Mouse (Mus musculus): ENCODE data around the gene Med31. TPM values are rescaled to one million over a fixed set of nuclear protein-coding genes. Genes with fewer than 3 reads are reported as not detected.

Gene Med31
- polyA plus RNA-seq, 1 experiment from 2014 or later, result 53.9 TPM

DNA sequence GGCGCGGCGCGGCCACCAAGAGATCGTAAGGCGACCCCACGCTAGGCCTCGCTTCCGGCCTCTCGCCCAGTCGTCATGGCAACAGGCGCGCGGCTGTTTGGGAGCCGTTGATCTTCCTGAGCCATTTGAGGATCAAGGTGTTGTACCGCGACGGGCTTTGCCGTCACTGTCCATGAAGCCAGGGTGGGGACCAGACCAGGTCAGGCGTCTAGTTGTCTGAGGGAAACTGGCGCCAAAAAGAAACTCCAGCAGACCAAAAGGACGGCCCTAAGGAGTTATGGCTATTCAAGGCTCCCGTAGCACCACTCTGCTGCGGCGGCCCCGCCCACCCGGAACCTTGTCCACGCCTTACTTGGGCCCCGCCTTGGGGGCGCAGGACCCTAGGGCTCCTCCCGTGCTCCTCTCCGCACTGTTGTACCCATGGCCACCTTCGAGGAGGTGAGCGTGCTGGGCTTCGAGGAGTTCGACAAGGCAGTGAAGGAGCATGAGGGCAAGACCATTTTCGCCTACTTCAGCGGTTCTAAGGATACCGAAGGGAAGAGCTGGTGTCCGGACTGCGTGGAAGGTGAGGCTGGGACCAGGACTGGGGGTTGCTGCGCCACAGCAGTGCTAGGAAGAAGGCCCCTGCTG is 8.1 kb downstream of the Med31 start, which contains the start of the genes 4933427D14Rik and Txndc17:
TSS of gene 4933427D14Rik (minus strand) at position 256 of the 630 bp plus-strand sequence.
TSS of gene Txndc17 (plus strand) at position 344 of the 630 bp plus-strand sequence.
- H3K36me3 ChIP-seq (ENCODE audit: control insufficient read depth, insufficient read depth, low read length), result peaks cover 13% of the 10 kb centered on the region
- peak within 1 kb of the TSS; percentile 81 for H3K9ac ChIP-seq (ENCODE audit: low read depth, low read length)
- peak within 1 kb of the TSS; percentile 87 for H3K4me2 ChIP-seq (ENCODE audit: low read length)
- H3K27me3 ChIP-seq (replicated peaks; ENCODE audit: control insufficient read depth, insufficient read depth, low read length), result no peaks in the 10 kb centered on the region
- H3K4me1 ChIP-seq (ENCODE audit: control insufficient read depth, insufficient read depth, low read depth, low read length), result peaks cover 24% of the 10 kb centered on the region
- peak within 1 kb of the TSS; percentile 76 for H3K27ac ChIP-seq (ENCODE audit: low read depth, low read length)
- H3K4me3 ChIP-seq (ENCODE audit: low read length), result peak within 1 kb of the TSS; percentile 65
- 0% methylated on average over 42 of the region's 42 CpGs for WGBS
- H3K9me3 ChIP-seq (ENCODE audit: control insufficient read depth, low read length), result no peaks in the 10 kb centered on the region
- ATAC-seq, result peak; percentile 93

DNA sequence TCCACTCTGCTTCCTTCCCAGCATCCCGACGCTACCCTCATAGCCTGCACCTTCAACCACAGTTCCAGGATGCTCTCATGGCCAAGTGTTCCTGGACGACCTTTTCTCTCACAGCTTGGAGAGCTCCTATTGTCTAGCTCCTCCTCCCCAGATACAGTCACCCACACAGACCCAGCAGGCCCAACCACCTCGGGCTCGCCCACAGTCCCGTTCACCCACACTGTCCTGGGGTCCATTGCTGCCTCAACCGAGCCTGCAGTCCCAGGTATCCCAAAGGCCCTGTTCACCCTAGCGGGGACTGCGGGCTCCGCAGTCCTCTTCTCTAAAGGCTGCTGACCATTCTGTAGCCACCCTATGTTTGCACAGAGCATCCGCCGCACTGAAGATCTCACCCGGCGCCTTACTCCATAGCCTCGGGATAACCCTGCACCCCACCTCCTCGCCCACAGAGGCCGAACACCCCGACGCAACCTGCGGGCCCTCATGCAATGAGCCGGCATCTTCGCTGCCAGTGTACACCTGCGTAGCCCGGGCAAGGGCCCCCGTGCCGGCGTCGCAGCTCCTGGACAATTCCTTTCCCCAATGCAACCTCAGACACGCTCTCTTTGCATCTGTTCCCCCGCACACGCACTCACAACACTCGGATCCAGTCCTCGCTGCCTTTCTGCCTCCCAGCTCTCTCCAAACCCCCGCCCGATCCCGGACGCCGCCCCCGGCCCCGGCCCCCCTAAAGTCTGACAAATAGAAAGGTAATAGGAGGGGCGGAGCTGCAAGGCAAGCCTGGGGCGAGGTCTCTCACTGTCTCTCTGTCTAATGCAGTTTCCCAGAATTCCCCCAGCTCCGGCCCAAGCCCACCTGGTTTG is 8.8 kb downstream of the Med31 start, which contains the start of gene Gm43951:
TSS of gene Gm43951 (minus strand) at position 500 of the 863 bp plus-strand sequence.
- Histone ChIP-seq H3K27ac (ENCODE audit: low read depth, low read length) (peak within 1 kb of the TSS; percentile 76), H3K36me3 (ENCODE audit: control insufficient read depth, insufficient read depth, low read length) (peaks cover 10% of the 10 kb centered on the region), H3K4me3 (ENCODE audit: low read length) (peak within 1 kb of the TSS; percentile 65), H3K4me1 (ENCODE audit: control insufficient read depth, insufficient read depth, low read depth, low read length) (peaks cover 24% of the 10 kb centered on the region), H3K4me2 (ENCODE audit: low read length) (peak within 1 kb of the TSS; percentile 87), H3K9ac (ENCODE audit: low read depth, low read length) (peak within 1 kb of the TSS; percentile 81), H3K9me3 (ENCODE audit: control insufficient read depth, low read length) (no peaks in the 10 kb centered on the region), H3K27me3 (replicated peaks; ENCODE audit: control insufficient read depth, insufficient read depth, low read length) (no peaks in the 10 kb centered on the region)
- peak; percentile 54 for ATAC-seq
- under 1% methylated on average over 43 of the region's 43 CpGs for WGBS

DNA sequence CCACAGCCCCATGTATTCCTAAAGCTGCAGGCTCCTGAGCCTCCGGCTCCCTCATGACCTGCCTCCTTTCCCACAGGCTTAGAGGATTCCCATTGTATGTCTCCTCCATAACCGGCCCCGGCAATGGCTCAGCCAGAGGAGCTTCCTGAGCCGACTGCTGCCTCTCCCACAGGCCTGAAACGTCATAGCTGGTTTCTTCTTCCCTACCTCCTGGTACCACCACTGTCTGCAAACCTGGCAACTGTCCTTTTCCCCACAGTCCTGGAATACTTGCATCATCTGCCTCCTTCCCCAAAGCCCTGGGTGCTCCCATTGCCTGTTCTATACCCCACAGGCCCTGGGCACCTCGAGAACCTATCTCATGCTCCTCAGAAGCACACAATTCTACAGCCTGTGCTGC is 10.1 kb downstream of the Med31 start:
- peak overlapping the region; percentile 87 for H3K4me2 ChIP-seq (ENCODE audit: low read length)
- H3K9me3 ChIP-seq (ENCODE audit: control insufficient read depth, low read length), result no peaks in the 10 kb centered on the region
- no peak for ATAC-seq
- peaks cover 7% of the 10 kb centered on the region for H3K36me3 ChIP-seq (ENCODE audit: control insufficient read depth, insufficient read depth, low read length)
- peak overlapping the region; percentile 81; the same call in 1 of the 2 replicates for H3K9ac ChIP-seq (ENCODE audit: low read depth, low read length)
- H3K4me1 ChIP-seq (ENCODE audit: control insufficient read depth, insufficient read depth, low read depth, low read length), result peaks cover 24% of the 10 kb centered on the region
- no peaks in the 10 kb centered on the region for H3K27me3 ChIP-seq (replicated peaks; ENCODE audit: control insufficient read depth, insufficient read depth, low read length)
- no peak overlapping the region for H3K27ac ChIP-seq (ENCODE audit: low read depth, low read length)
- H3K4me3 ChIP-seq (ENCODE audit: low read length), result no peak overlapping the region
- 82% methylated on average over 6 of the region's 6 CpGs for WGBS

DNA sequence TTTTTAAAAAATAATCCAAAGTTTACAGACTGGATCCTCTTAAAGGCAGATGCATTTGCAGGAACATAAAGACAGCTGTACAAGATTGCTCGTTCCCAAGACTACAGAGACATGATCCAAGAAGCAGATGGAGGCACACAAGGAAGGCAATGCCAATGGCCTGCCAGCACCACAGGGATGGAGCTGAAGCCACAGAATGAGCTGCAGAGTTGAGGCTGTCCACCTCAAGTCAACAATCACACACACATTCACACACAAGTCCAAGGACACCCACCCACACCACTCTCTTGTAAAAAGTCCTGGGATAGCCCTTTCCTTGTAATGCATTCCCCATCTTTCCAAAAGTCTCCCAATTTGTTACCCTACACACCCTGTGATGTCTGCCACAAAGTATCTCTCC is 12.0 kb downstream of the Med31 start:
- Histone ChIP-seq H3K36me3 (ENCODE audit: control insufficient read depth, insufficient read depth, low read length) (peaks cover under 1% of the 10 kb centered on the region), H3K4me1 (ENCODE audit: control insufficient read depth, insufficient read depth, low read depth, low read length) (peaks cover 24% of the 10 kb centered on the region), H3K27ac (ENCODE audit: low read depth, low read length) (no peak overlapping the region), H3K4me2 (ENCODE audit: low read length) (no peak overlapping the region), H3K9ac (ENCODE audit: low read depth, low read length) (no peak overlapping the region), H3K4me3 (ENCODE audit: low read length) (no peak overlapping the region), H3K9me3 (ENCODE audit: control insufficient read depth, low read length) (no peaks in the 10 kb centered on the region), H3K27me3 (replicated peaks; ENCODE audit: control insufficient read depth, insufficient read depth, low read length) (no peaks in the 10 kb centered on the region)
- WGBS, result 72% methylated on average over 1 of the region's 1 CpGs
- no peak for ATAC-seq

DNA sequence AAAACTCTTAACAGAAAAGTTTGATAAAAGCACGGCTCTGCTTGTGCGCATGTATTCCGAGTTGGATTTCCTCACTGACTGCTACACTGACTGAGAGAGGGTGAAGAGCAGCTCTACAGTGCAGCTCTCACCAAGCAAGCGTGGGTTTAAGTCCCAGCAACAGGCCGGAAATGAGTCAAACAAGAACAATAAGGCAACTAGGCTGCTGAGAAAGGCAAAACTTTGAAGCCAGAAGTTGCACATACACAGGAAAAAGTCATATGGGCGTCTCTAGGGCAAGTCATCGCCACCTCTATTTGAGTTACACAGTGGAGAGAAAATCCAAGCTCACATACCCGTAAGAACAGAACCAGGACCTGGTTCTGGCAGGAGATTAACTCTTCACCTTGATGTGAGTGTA is 18.9 kb downstream of the Med31 start:
- no peak overlapping the region for H3K9ac ChIP-seq (ENCODE audit: low read depth, low read length)
- no peak overlapping the region for H3K4me3 ChIP-seq (ENCODE audit: low read length)
- 90% methylated on average over 8 of the region's 8 CpGs for WGBS
- no peak for ATAC-seq
- H3K27ac ChIP-seq (ENCODE audit: low read depth, low read length), result no peak overlapping the region
- no peaks in the 10 kb centered on the region for H3K27me3 ChIP-seq (replicated peaks; ENCODE audit: control insufficient read depth, insufficient read depth, low read length)
- no peaks in the 10 kb centered on the region for H3K9me3 ChIP-seq (ENCODE audit: control insufficient read depth, low read length)
- H3K4me2 ChIP-seq (ENCODE audit: low read length), result no peak overlapping the region
- H3K4me1 ChIP-seq (ENCODE audit: control insufficient read depth, insufficient read depth, low read depth, low read length), result no peaks in the 10 kb centered on the region
- H3K36me3 ChIP-seq (ENCODE audit: control insufficient read depth, insufficient read depth, low read length), result peaks cover 10% of the 10 kb centered on the region

DNA sequence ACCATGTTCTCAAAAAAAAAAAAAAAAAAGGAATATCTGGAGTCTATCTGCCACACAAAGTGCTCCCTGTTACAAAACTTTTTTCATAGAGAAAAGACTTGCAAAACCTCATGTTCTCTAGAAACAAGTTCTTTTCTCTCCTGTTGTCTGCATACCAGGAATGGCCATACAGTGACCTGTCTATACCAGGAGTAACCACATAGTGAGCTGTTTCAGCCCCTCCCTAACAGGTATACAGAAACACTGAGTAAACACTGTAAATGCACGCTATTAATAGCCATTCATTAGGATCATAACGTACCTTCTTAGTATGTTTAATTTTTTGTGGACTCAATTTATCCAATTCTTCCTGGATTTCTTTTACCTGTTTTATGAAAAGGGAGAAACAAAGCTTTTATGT is 21.1 kb downstream of the Med31 start:
- Histone ChIP-seq H3K9me3 (ENCODE audit: control insufficient read depth, low read length) (no peaks in the 10 kb centered on the region), H3K4me2 (ENCODE audit: low read length) (no peak overlapping the region), H3K9ac (ENCODE audit: low read depth, low read length) (no peak overlapping the region), H3K27ac (ENCODE audit: low read depth, low read length) (no peak overlapping the region), H3K4me1 (ENCODE audit: control insufficient read depth, insufficient read depth, low read depth, low read length) (no peaks in the 10 kb centered on the region), H3K4me3 (ENCODE audit: low read length) (no peak overlapping the region), H3K27me3 (replicated peaks; ENCODE audit: control insufficient read depth, insufficient read depth, low read length) (no peaks in the 10 kb centered on the region), H3K36me3 (ENCODE audit: control insufficient read depth, insufficient read depth, low read length) (peaks cover 10% of the 10 kb centered on the region)
- ATAC-seq, result no peak
- WGBS, result 95% methylated on average over 2 of the region's 2 CpGs

DNA sequence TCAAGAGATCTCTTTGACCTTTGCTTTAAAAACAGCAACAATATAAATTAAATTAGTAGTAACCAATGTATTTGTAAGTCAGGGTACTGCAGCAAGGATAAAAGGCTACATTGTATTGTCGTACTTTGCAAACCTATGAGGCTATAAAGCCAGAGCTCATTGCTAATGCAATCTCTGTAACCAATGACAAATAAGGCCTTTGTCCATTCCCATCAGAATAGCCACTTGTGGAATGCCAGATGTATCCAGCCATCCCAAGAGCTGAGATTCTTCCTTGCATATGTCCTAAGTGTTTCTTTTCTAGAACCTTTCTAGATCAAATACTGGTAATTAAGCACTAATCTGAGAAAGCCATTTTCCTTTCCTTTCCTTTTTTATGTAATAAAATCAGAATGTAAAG is 24.5 kb downstream of the Med31 start:
- WGBS, result 75% methylated on average over 1 of the region's 1 CpGs

DNA sequence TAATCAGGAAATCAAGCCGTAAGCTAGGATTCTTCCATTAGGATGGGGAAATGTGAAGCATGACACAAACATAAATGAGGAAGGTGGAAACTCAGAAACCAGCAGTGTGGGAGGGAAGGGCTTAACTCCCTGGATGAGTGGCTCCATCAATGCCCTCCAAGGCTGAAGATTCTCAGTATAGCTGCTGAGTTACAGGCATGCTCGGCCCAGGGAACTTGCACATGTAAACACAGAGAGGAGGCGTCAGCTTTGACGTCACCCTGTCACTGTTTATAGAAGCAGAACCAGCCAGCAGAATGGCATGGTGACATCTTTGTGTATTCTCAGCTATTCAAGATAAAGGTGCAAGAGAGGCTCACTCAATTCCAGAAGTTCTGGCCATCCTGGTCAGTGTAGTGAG is 31.1 kb downstream of the Med31 start:
- no peaks in the 10 kb centered on the region for H3K9me3 ChIP-seq (ENCODE audit: control insufficient read depth, low read length)
- H3K36me3 ChIP-seq (ENCODE audit: control insufficient read depth, insufficient read depth, low read length), result peaks cover 19% of the 10 kb centered on the region
- H3K4me3 ChIP-seq (ENCODE audit: low read length), result no peak overlapping the region
- ATAC-seq, result no peak
- H3K27ac ChIP-seq (ENCODE audit: low read depth, low read length), result no peak overlapping the region
- no peak overlapping the region for H3K9ac ChIP-seq (ENCODE audit: low read depth, low read length)
- no peaks in the 10 kb centered on the region for H3K27me3 ChIP-seq (replicated peaks; ENCODE audit: control insufficient read depth, insufficient read depth, low read length)
- H3K4me1 ChIP-seq (ENCODE audit: control insufficient read depth, insufficient read depth, low read depth, low read length), result no peaks in the 10 kb centered on the region
- 93% methylated on average over 4 of the region's 4 CpGs for WGBS
- H3K4me2 ChIP-seq (ENCODE audit: low read length), result no peak overlapping the region

More for the DNA sequence above, 24.5 kb downstream of the Med31 start:
- Histone ChIP-seq H3K27ac (ENCODE audit: low read depth, low read length) (no peak overlapping the region), H3K27me3 (replicated peaks; ENCODE audit: control insufficient read depth, insufficient read depth, low read length) (no peaks in the 10 kb centered on the region), H3K36me3 (ENCODE audit: control insufficient read depth, insufficient read depth, low read length) (peaks cover 10% of the 10 kb centered on the region), H3K4me2 (ENCODE audit: low read length) (no peak overlapping the region), H3K9me3 (ENCODE audit: control insufficient read depth, low read length) (no peaks in the 10 kb centered on the region), H3K4me3 (ENCODE audit: low read length) (no peak overlapping the region), H3K4me1 (ENCODE audit: control insufficient read depth, insufficient read depth, low read depth, low read length) (no peaks in the 10 kb centered on the region), H3K9ac (ENCODE audit: low read depth, low read length) (no peak overlapping the region)
- no peak for ATAC-seq

DNA sequence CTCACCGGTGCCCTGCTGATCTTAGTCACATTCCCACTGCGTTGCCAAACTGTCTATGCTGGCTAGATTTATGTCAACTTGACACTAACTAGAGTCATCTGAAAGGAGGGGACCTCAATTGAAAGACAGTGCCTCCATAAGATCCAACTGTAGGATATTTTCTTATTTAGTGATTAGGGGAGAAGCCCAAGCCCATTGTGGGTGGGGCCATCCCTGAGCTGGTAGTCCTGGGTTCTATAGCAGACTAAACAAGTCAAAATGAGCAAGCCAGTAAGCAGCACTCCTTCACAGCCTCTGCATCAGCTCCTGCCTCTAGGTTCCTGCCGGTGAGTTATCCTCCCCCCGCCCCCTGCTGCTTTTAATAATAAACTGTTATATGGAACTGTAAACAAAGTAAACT is 34.3 kb downstream of the Med31 start:
- H3K4me3 ChIP-seq (ENCODE audit: low read length), result no peak overlapping the region

More for the DNA sequence above, 34.3 kb downstream of the Med31 start:
- H3K27me3 ChIP-seq (replicated peaks; ENCODE audit: control insufficient read depth, insufficient read depth, low read length), result no peaks in the 10 kb centered on the region
- no peaks in the 10 kb centered on the region for H3K9me3 ChIP-seq (ENCODE audit: control insufficient read depth, low read length)
- H3K4me1 ChIP-seq (ENCODE audit: control insufficient read depth, insufficient read depth, low read depth, low read length), result no peaks in the 10 kb centered on the region
- peaks cover 20% of the 10 kb centered on the region for H3K36me3 ChIP-seq (ENCODE audit: control insufficient read depth, insufficient read depth, low read length)
- no peak overlapping the region for H3K4me2 ChIP-seq (ENCODE audit: low read length)
- WGBS, result 93% methylated on average over 4 of the region's 4 CpGs
- H3K27ac ChIP-seq (ENCODE audit: low read depth, low read length), result no peak overlapping the region
- no peak for ATAC-seq
- no peak overlapping the region for H3K9ac ChIP-seq (ENCODE audit: low read depth, low read length)
